Mouse (Mus musculus) limb, embryonic 15.5 days (tissue): ENCODE measurements at regions not wholly inside any gene's neighbourhood (a gene's known extent, or its start where the extent isn't known, plus 50 kb on each side); places are given as distances from the start of the nearest gene placed in this dataset.

Experiments
- ATAC-seq: fragments of 200-750 bp; cut with Nextera tagmentation; 2 replicates; pipeline ENCODE4 v1.8.0; 2017; ENCODE audit warnings: low read depth, moderate TSS enrichment; ENCODE audit not compliant: insufficient number of reproducible peaks, low FRiP score, low TSS enrichment
- H3K27ac ChIP-seq: fragments of 300-500 bp; sonication (generic); 2 replicates; pipeline ENCODE4 v1.5.1; 2015; ENCODE audit warnings: moderate library complexity, mild to moderate bottlenecking, inconsistent platforms
- H3K27me3 ChIP-seq: fragments of 300-500 bp; sonication (generic); 2 replicates; pipeline ENCODE4 v1.6.1; 2015; ENCODE audit warnings: inconsistent platforms
- H3K36me3 ChIP-seq: fragments of 300-500 bp; sonication (generic); 2 replicates; pipeline ENCODE4 v1.6.1; 2015; ENCODE audit warnings: inconsistent platforms
- H3K4me1 ChIP-seq: fragments of 300-500 bp; sonication (generic); 2 replicates; pipeline ENCODE4 v1.6.1; 2015; ENCODE audit warnings: inconsistent platforms
- H3K4me2 ChIP-seq: fragments of 300-500 bp; sonication (generic); 2 replicates; pipeline ENCODE4 v1.6.1; 2015; ENCODE audit warnings: mild to moderate bottlenecking, inconsistent platforms
- H3K4me3 ChIP-seq: fragments of 300-500 bp; sonication (generic); 2 replicates; pipeline ENCODE4 v1.5.1; 2015; ENCODE audit warnings: mild to moderate bottlenecking, inconsistent platforms
- H3K9ac ChIP-seq: fragments of 300-500 bp; sonication (generic); 2 replicates; pipeline ENCODE4 v1.6.1; 2015; ENCODE audit warnings: inconsistent platforms
- H3K9me3 ChIP-seq: fragments of 300-500 bp; sonication (generic); 2 replicates; pipeline ENCODE4 v1.6.1; 2016; ENCODE audit warnings: inconsistent platforms
- WGBS: fragments of 180-500 bp; shearing (Covaris S2); methylation state at CpG from one replicate; pipeline ENCODE4 v1.1.7; 2015; 5-methylcytosine and 5-hydroxymethylcytosine counted together

- no peak for ATAC-seq
- H3K36me3 ChIP-seq: no peaks in the 10 kb centered on the region
- H3K27ac ChIP-seq: no peak overlapping the region
- peak overlapping the region; percentile 24; the same call in 1 of the 2 replicates for H3K4me2 ChIP-seq
- no peaks in the 10 kb centered on the region for H3K9me3 ChIP-seq
- 0 out of 2 replicates have a peak, but pooled peaks cover 8% of the 10 kb centered on the region for H3K27me3 ChIP-seq
- H3K4me1 ChIP-seq: peaks cover 2% of the 10 kb centered on the region; the same call in 1 of the 2 replicates
- H3K4me3 ChIP-seq: 0 out of 2 replicates have a peak overlapping the region, but pooled peaks have one; percentile 4
- H3K9ac ChIP-seq: no peak overlapping the region
- WGBS: 22% methylated on average over 14 of the region's 14 CpGs
These were observed 303.7 kb downstream of the H2al1j start for GRCm38 (mm10) chrX:11631186-11631913.

- H3K27me3 ChIP-seq: peaks cover 8% of the 10 kb centered on the region; the same call in 1 of the 2 replicates
- H3K4me2 ChIP-seq: peak overlapping the region; percentile 24; the same call in 1 of the 2 replicates
- H3K4me1 ChIP-seq: peaks cover 2% of the 10 kb centered on the region; the same call in 1 of the 2 replicates
- H3K36me3 ChIP-seq: no peaks in the 10 kb centered on the region
- H3K9ac ChIP-seq: no peak overlapping the region
- no peaks in the 10 kb centered on the region for H3K9me3 ChIP-seq
- WGBS: 24% methylated on average over 14 of the region's 14 CpGs
- 0 out of 2 replicates have a peak overlapping the region, but pooled peaks have one; percentile 4 for H3K4me3 ChIP-seq
- H3K27ac ChIP-seq: no peak overlapping the region
- no peak for ATAC-seq
These were observed 304.4 kb downstream of the H2al1j start for GRCm38 (mm10) chrX:11632011-11632410.

GRCm38 (mm10) chrX:11633823-11634222 lies 306.2 kb downstream of the H2al1j start:
- Histone ChIP-seq H3K27me3 (peaks cover 12% of the 10 kb centered on the region; the same call in 1 of the 2 replicates), H3K9ac (no peak overlapping the region), H3K4me1 (peaks cover 2% of the 10 kb centered on the region; the same call in 1 of the 2 replicates), H3K4me2 (no peak overlapping the region), H3K27ac (no peak overlapping the region), H3K9me3 (no peaks in the 10 kb centered on the region), H3K4me3 (no peak overlapping the region), H3K36me3 (no peaks in the 10 kb centered on the region)
- no peak for ATAC-seq
- whole genome bisulfite sequencing: 64% methylated on average over 6 of the region's 6 CpGs

GRCm38 (mm10) chrX:11644484-11644883 lies 316.9 kb downstream of the H2al1j start:
- Histone ChIP-seq H3K4me3 (no peak overlapping the region), H3K4me1 (no peaks in the 10 kb centered on the region), H3K9me3 (no peaks in the 10 kb centered on the region), H3K36me3 (no peaks in the 10 kb centered on the region), H3K9ac (no peak overlapping the region), H3K27me3 (0 out of 2 replicates have a peak, but pooled peaks cover 4% of the 10 kb centered on the region), H3K27ac (no peak overlapping the region), H3K4me2 (no peak overlapping the region)
- ATAC-seq: no peak
- 68% methylated on average over 6 of the region's 6 CpGs for whole genome bisulfite sequencing

GRCm38 (mm10) chrX:11646681-11647526 lies 319.3 kb downstream of the H2al1j start:
- no peak overlapping the region for H3K4me2 ChIP-seq
- peaks cover 4% of the 10 kb centered on the region; the same call in 1 of the 2 replicates for H3K27me3 ChIP-seq
- no peak overlapping the region for H3K4me3 ChIP-seq
- H3K27ac ChIP-seq: no peak overlapping the region
- ATAC-seq: no peak
- H3K36me3 ChIP-seq: no peaks in the 10 kb centered on the region
- H3K4me1 ChIP-seq: no peaks in the 10 kb centered on the region
- WGBS: 81% methylated on average over 7 of the region's 7 CpGs
- H3K9me3 ChIP-seq: no peaks in the 10 kb centered on the region
- H3K9ac ChIP-seq: no peak overlapping the region

GRCm38 (mm10) chrX:11647527-11647836 lies 319.9 kb downstream of the H2al1j start:
- no peak for ATAC-seq
- H3K36me3 ChIP-seq: no peaks in the 10 kb centered on the region
- H3K27me3 ChIP-seq: peaks cover 4% of the 10 kb centered on the region; the same call in 1 of the 2 replicates
- H3K4me2 ChIP-seq: no peak overlapping the region
- WGBS: 55% methylated on average over 1 of the region's 1 CpGs
- no peak overlapping the region for H3K27ac ChIP-seq
- H3K4me3 ChIP-seq: no peak overlapping the region
- H3K9me3 ChIP-seq: no peaks in the 10 kb centered on the region
- H3K9ac ChIP-seq: no peak overlapping the region
- H3K4me1 ChIP-seq: no peaks in the 10 kb centered on the region

- no peak for ATAC-seq
- Histone ChIP-seq H3K9me3 (no peaks in the 10 kb centered on the region), H3K36me3 (no peaks in the 10 kb centered on the region), H3K4me2 (no peak overlapping the region), H3K4me1 (peaks cover 7% of the 10 kb centered on the region; the same call in 1 of the 2 replicates), H3K27me3 (peaks cover 6% of the 10 kb centered on the region; the same call in 1 of the 2 replicates), H3K4me3 (no peak overlapping the region), H3K27ac (no peak overlapping the region), H3K9ac (no peak overlapping the region)
- WGBS: 80% methylated on average over 2 of the region's 2 CpGs
These were observed 325.7 kb downstream of the H2al1j start for GRCm38 (mm10) chrX:11653336-11653735.

- no peak overlapping the region for H3K9ac ChIP-seq
- ATAC-seq: no peak
- H3K4me1 ChIP-seq: peaks cover 7% of the 10 kb centered on the region; the same call in 1 of the 2 replicates
- H3K4me2 ChIP-seq: no peak overlapping the region
- peaks cover 11% of the 10 kb centered on the region; the same call in 1 of the 2 replicates for H3K27me3 ChIP-seq
- WGBS: 61% methylated on average over 5 of the region's 5 CpGs
- H3K36me3 ChIP-seq: no peaks in the 10 kb centered on the region
- no peak overlapping the region for H3K4me3 ChIP-seq
- H3K27ac ChIP-seq: no peak overlapping the region
- no peaks in the 10 kb centered on the region for H3K9me3 ChIP-seq
These were observed 327.4 kb downstream of the H2al1j start for GRCm38 (mm10) chrX:11654976-11655375.

GRCm38 (mm10) chrX:11655466-11655865 lies 327.8 kb downstream of the H2al1j start:
- Histone ChIP-seq H3K9me3 (no peaks in the 10 kb centered on the region), H3K27ac (no peak overlapping the region), H3K9ac (no peak overlapping the region), H3K36me3 (no peaks in the 10 kb centered on the region), H3K4me1 (peaks cover 7% of the 10 kb centered on the region; the same call in 1 of the 2 replicates), H3K4me3 (no peak overlapping the region), H3K4me2 (no peak overlapping the region), H3K27me3 (peaks cover 11% of the 10 kb centered on the region; the same call in 1 of the 2 replicates)
- ATAC-seq: no peak
- 40% methylated on average over 6 of the region's 6 CpGs for WGBS

- Histone ChIP-seq H3K4me2 (no peak overlapping the region), H3K36me3 (no peaks in the 10 kb centered on the region), H3K27ac (no peak overlapping the region), H3K27me3 (peaks cover 17% of the 10 kb centered on the region; the same call in 1 of the 2 replicates), H3K9ac (no peak overlapping the region), H3K9me3 (no peaks in the 10 kb centered on the region), H3K4me3 (no peak overlapping the region), H3K4me1 (peaks cover 7% of the 10 kb centered on the region; the same call in 1 of the 2 replicates)
- WGBS: 41% methylated on average over 9 of the region's 9 CpGs
- no peak for ATAC-seq
These were observed 330.1 kb downstream of the H2al1j start for GRCm38 (mm10) chrX:11657606-11658254.

- H3K4me2 ChIP-seq: no peak overlapping the region
- no peaks in the 10 kb centered on the region for H3K36me3 ChIP-seq
- H3K4me3 ChIP-seq: no peak overlapping the region
- H3K27ac ChIP-seq: no peak overlapping the region
- H3K4me1 ChIP-seq: peaks cover 13% of the 10 kb centered on the region; the same call in 1 of the 2 replicates
- H3K9me3 ChIP-seq: no peaks in the 10 kb centered on the region
- H3K9ac ChIP-seq: no peak overlapping the region
- no peak for ATAC-seq
- WGBS: 49% methylated on average over 6 of the region's 6 CpGs
- H3K27me3 ChIP-seq: peaks cover 27% of the 10 kb centered on the region; the same call in 1 of the 2 replicates
These were observed 335.7 kb downstream of the H2al1j start for GRCm38 (mm10) chrX:11663187-11663829.
